Mouse (Mus musculus): ENCODE data around the gene Speer1. TPM values are rescaled to one million over a fixed set of nuclear protein-coding genes. Genes with fewer than 3 reads are reported as not detected.
"Not testable (repeated sequence)": the region's sequence is repeated elsewhere in the genome, so short reads cannot be mapped to it uniquely, and the experiment has no call there.

The Speer1 gene
- not detected for total RNA-seq (2021)
- long read RNA-seq: 0 reads

DNA sequence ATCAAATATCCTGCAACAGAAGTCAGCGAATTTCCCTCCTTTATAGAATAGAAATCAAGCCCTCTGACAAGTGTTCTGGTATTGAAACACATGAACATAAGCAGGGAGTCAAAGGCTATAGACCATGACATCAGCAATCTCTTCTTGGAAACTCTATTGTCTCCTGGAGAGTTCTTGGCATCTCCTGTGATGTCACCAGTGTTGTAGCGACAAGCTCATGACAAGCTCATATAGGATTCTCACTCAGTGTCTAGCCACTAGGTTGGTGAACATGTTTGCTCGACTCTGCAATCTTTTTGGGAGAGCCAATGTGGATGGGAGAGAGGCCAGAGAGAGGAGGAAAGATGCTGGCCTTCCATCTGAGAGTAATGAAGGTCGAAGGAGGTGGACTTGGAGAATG lies at the start of gene Speer1:
Gene Speer1 (plus strand): TSS at position 301 of the 400 bp plus-strand sequence.
- not testable (repeated sequence) for DNase-seq (ENCODE audit: low spot score in 2 of 2)

Other genes with a start within 250 kb of the Speer1 start
- gene Gm8879, start 213.9 kb upstream of the Speer1 start, total RNA-seq (2021): not detected
- gene Gm5861, start 158.4 kb upstream of the Speer1 start, total RNA-seq (2021): not detected
- not detected for gene Gm8890, start 85.5 kb upstream of the Speer1 start, total RNA-seq (2021)
- not detected for gene Gm8897, start 74.9 kb downstream of the Speer1 start, total RNA-seq (2021)
- not detected for gene Gm8906, start 161.2 kb downstream of the Speer1 start, total RNA-seq (2021)